Mouse (Mus musculus) midbrain, embryonic 15.5 days (tissue): ENCODE measurements at regions not wholly inside any gene's neighbourhood (a gene's known extent, or its start where the extent isn't known, plus 50 kb on each side); places are given as distances from the start of the nearest gene placed in this dataset.

Experiments used
- ATAC-seq: fragments of 200-750 bp; cut with Nextera tagmentation; replicated peaks from 2 replicates; pipeline ENCODE4 v1.8.0; 2017; ENCODE audit warnings: moderate TSS enrichment
- H3K27ac ChIP-seq: fragments of 300-500 bp; sonication (generic); 2 replicates; pipeline ENCODE4 v1.5.1; 2015; ENCODE audit warnings: mild to moderate bottlenecking, inconsistent platforms
- H3K27me3 ChIP-seq: fragments of 300-500 bp; sonication (generic); replicated peaks from 2 replicates; pipeline ENCODE4 v1.6.1; 2015; ENCODE audit warnings: inconsistent platforms
- H3K36me3 ChIP-seq: fragments of 300-500 bp; sonication (generic); replicated peaks from 2 replicates; pipeline ENCODE4 v1.6.1; 2015; ENCODE audit warnings: inconsistent platforms
- H3K4me1 ChIP-seq: fragments of 300-500 bp; sonication (generic); 2 replicates; pipeline ENCODE4 v1.6.1; 2015; ENCODE audit warnings: inconsistent platforms
- H3K4me2 ChIP-seq: fragments of 300-500 bp; sonication (generic); 2 replicates; pipeline ENCODE4 v1.6.1; 2015; ENCODE audit warnings: inconsistent platforms, mild to moderate bottlenecking, moderate library complexity
- H3K4me3 ChIP-seq: fragments of 300-500 bp; sonication (generic); 2 replicates; pipeline ENCODE4 v1.5.1; 2015; ENCODE audit warnings: mild to moderate bottlenecking, inconsistent platforms
- H3K9ac ChIP-seq: fragments of 300-500 bp; sonication (generic); 2 replicates; pipeline ENCODE4 v1.6.1; 2015; ENCODE audit warnings: mild to moderate bottlenecking, inconsistent platforms
- H3K9me3 ChIP-seq: fragments of 300-500 bp; sonication (generic); 2 replicates; pipeline ENCODE4 v1.6.1; 2016; ENCODE audit warnings: inconsistent platforms
- WGBS: fragments of 180-500 bp; shearing (Covaris S2); methylation state at CpG from one replicate; pipeline ENCODE4 v1.1.7; 2015; ENCODE audit warnings: mixed read lengths; 5-methylcytosine and 5-hydroxymethylcytosine counted together

- Histone ChIP-seq H3K4me2 (no peak overlapping the region), H3K36me3 (no peaks in the 10 kb centered on the region), H3K4me1 (peaks cover 3% of the 10 kb centered on the region; the same call in 1 of the 2 replicates), H3K4me3 (no peak overlapping the region), H3K9me3 (no peaks in the 10 kb centered on the region), H3K27me3 (no peaks in the 10 kb centered on the region), H3K27ac (no peak overlapping the region), H3K9ac (no peak overlapping the region)
- WGBS: 77% methylated on average over 4 of the region's 4 CpGs
- ATAC-seq: no peak
Observed at GRCm38 (mm10) chr14:100792094-100792493, 408.0 kb downstream of the Prr30 start.

DNA sequence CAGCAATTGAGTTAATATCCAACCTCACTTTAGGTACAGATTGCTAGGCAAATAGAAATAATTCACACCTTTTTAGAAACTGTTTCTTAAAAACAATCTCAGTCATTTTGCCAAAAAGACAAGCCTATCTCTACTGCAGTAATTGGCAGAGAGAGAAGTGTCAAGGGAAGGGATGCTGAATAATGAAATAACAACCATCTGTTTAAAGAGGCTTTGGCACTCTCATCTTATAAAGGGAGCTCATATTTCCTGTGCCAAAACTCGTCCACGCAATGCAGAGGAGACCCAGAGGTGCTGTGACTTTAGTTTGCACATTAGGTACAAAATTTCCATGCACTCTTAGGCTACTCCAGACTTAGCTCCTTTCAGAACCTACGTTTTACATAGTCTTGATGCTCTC, 418.2 kb downstream of the Prr30 start:
- no peaks in the 10 kb centered on the region for H3K27me3 ChIP-seq
- ATAC-seq: no peak

DNA sequence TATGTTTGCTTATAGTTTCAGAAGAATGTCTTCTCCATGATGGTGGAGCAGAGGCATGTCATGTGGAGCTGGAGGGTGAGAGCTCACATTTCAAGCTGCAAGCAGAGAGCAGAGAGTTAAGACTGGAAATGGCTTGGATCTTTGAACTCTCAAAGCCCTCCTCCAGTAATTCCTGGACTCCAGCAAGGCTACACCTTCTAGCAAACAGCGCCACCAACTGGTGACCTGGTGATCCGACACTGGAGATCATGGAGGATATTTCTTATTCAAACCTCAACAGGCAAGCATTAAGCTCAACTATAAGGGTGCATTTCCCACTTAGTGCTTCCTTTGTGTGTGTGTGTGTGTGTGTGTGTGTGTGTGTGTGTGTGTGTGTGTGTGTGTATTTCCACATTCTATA, 446.2 kb downstream of the Prr30 start:
- H3K9ac ChIP-seq: no peak overlapping the region
- peaks cover 19% of the 10 kb centered on the region for H3K4me1 ChIP-seq
- no peak overlapping the region for H3K27ac ChIP-seq
- H3K36me3 ChIP-seq: no peaks in the 10 kb centered on the region
- H3K27me3 ChIP-seq: no peaks in the 10 kb centered on the region
- H3K4me3 ChIP-seq: no peak overlapping the region
- 48% methylated on average over 2 of the region's 2 CpGs for WGBS
- H3K4me2 ChIP-seq: no peak overlapping the region
- no peaks in the 10 kb centered on the region for H3K9me3 ChIP-seq
- ATAC-seq: no peak

More for the DNA sequence above, 418.2 kb downstream of the Prr30 start:
- WGBS: 61% methylated on average over 3 of the region's 3 CpGs
- no peak overlapping the region for H3K4me3 ChIP-seq
- no peaks in the 10 kb centered on the region for H3K9me3 ChIP-seq
- H3K4me1 ChIP-seq: no peaks in the 10 kb centered on the region
- no peaks in the 10 kb centered on the region for H3K36me3 ChIP-seq
- no peak overlapping the region for H3K27ac ChIP-seq
- H3K4me2 ChIP-seq: no peak overlapping the region
- H3K9ac ChIP-seq: no peak overlapping the region

GRCm38 (mm10) chr14:100752746-100753145, 447.4 kb downstream of the Prr30 start:
- no peak overlapping the region for H3K4me3 ChIP-seq
- 87% methylated on average over 10 of the region's 10 CpGs for WGBS
- peaks cover 19% of the 10 kb centered on the region for H3K4me1 ChIP-seq
- no peak overlapping the region for H3K27ac ChIP-seq
- H3K9me3 ChIP-seq: no peaks in the 10 kb centered on the region
- no peak overlapping the region for H3K9ac ChIP-seq
- H3K36me3 ChIP-seq: no peaks in the 10 kb centered on the region
- H3K4me2 ChIP-seq: no peak overlapping the region
- no peaks in the 10 kb centered on the region for H3K27me3 ChIP-seq
- no peak for ATAC-seq

- Histone ChIP-seq H3K4me3 (peak overlapping the region; percentile 33), H3K27me3 (no peaks in the 10 kb centered on the region), H3K4me1 (peaks cover 19% of the 10 kb centered on the region), H3K9me3 (no peaks in the 10 kb centered on the region), H3K4me2 (peak overlapping the region; percentile 48), H3K9ac (peak overlapping the region; percentile 21), H3K27ac (peak overlapping the region; percentile 72), H3K36me3 (no peaks in the 10 kb centered on the region)
- peak; percentile 97 for ATAC-seq
- WGBS: 9% methylated on average over 19 of the region's 19 CpGs
Observed at GRCm38 (mm10) chr14:100749737-100750541, 450.2 kb downstream of the Prr30 start.

DNA sequence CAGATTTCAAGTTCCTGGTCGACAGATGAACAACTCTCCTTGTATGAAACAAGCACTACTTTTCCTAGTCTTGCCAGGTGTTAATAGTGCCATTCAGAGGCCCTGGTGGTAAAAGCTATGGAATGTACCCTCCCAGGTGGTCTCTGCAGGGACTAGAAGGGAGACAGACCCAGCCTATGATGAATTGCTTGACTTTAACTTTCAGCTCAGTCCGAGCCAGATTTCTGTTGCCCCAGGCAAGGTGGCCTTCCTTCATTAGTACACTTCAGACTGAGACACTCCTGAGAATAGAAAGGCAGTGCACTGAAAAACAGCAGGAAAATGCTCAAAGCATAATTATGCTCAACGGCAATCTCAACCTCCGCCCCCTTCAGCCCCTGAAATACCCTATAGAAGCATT, 450.8 kb upstream of the Klf12 start:
- no peaks in the 10 kb centered on the region for H3K9me3 ChIP-seq
- no peaks in the 10 kb centered on the region for H3K27me3 ChIP-seq
- 54% methylated on average over 4 of the region's 4 CpGs for WGBS
- no peaks in the 10 kb centered on the region for H3K4me1 ChIP-seq
- no peaks in the 10 kb centered on the region for H3K36me3 ChIP-seq
- no peak overlapping the region for H3K4me3 ChIP-seq
- ATAC-seq: no peak
- no peak overlapping the region for H3K9ac ChIP-seq
- no peak overlapping the region for H3K4me2 ChIP-seq
- H3K27ac ChIP-seq: no peak overlapping the region

- no peak overlapping the region for H3K4me3 ChIP-seq
Observed at GRCm38 (mm10) chr14:100728433-100728832, 444.0 kb upstream of the Klf12 start.

GRCm38 (mm10) chr14:100727701-100728100, 443.2 kb upstream of the Klf12 start:
- H3K27ac ChIP-seq: no peak overlapping the region
- no peak overlapping the region for H3K4me3 ChIP-seq
- H3K36me3 ChIP-seq: no peaks in the 10 kb centered on the region
- no peak for ATAC-seq
- H3K4me2 ChIP-seq: no peak overlapping the region
- no peaks in the 10 kb centered on the region for H3K27me3 ChIP-seq
- H3K4me1 ChIP-seq: no peaks in the 10 kb centered on the region
- H3K9me3 ChIP-seq: no peaks in the 10 kb centered on the region
- WGBS: 70% methylated on average over 2 of the region's 2 CpGs
- no peak overlapping the region for H3K9ac ChIP-seq

More at GRCm38 (mm10) chr14:100728433-100728832, 444.0 kb upstream of the Klf12 start:
- Histone ChIP-seq H3K27ac (no peak overlapping the region), H3K9ac (no peak overlapping the region), H3K36me3 (no peaks in the 10 kb centered on the region), H3K9me3 (no peaks in the 10 kb centered on the region), H3K27me3 (no peaks in the 10 kb centered on the region), H3K4me2 (no peak overlapping the region), H3K4me1 (no peaks in the 10 kb centered on the region)
- ATAC-seq: no peak
- WGBS: 89% methylated on average over 4 of the region's 4 CpGs

DNA sequence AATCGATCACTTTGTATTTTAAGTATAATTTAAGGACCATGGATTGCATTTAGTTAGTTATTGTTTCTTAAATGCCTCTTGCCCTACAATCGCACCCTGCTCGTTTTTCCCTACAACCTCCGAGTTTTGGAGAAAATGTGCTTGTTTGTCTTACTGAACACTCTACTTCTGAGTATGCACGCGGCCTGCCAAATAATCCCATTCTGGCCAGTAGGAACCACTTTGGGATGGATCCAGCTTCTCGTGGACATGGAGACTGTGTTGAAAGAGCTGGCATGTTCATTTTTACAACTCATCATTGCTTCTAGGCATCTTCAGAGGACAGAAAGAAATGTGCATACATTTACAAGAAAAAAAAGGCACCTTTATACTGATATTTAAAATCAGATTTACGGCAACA, 440.5 kb upstream of the Klf12 start:
- no peaks in the 10 kb centered on the region for H3K36me3 ChIP-seq
- no peak overlapping the region for H3K9ac ChIP-seq
- 83% methylated on average over 8 of the region's 8 CpGs for WGBS
- no peak for ATAC-seq
- no peaks in the 10 kb centered on the region for H3K9me3 ChIP-seq
- H3K27me3 ChIP-seq: no peaks in the 10 kb centered on the region
- no peak overlapping the region for H3K4me2 ChIP-seq
- no peak overlapping the region for H3K27ac ChIP-seq
- H3K4me1 ChIP-seq: 0 out of 2 replicates have a peak, but pooled peaks cover 4% of the 10 kb centered on the region
- no peak overlapping the region for H3K4me3 ChIP-seq

DNA sequence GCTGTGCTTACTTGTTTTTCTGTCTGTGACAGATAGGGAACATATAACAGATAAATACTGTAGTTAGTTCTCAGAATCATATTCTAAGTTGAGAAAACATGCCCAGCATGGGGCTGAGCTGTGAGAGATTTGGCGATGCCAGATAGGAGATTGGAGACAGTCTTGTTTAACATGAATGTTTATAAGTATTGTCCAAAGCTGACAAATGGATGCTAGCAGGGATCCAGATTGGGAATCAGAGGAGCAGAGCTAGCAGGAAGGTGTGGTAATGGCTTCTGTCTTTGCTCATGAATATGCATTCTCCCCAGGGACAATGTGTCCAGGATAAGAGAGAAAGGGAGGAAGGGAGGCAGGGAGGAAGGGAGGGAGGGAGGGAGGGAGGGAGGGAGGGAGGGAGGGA, 436.2 kb upstream of the Klf12 start:
- H3K4me2 ChIP-seq: no peak overlapping the region
- H3K27me3 ChIP-seq: no peaks in the 10 kb centered on the region
- H3K9ac ChIP-seq: no peak overlapping the region
- H3K4me1 ChIP-seq: 0 out of 2 replicates have a peak, but pooled peaks cover 4% of the 10 kb centered on the region
- no peak overlapping the region for H3K27ac ChIP-seq
- no peak for ATAC-seq
- 16% methylated on average over 1 of the region's 1 CpGs for WGBS
- H3K4me3 ChIP-seq: no peak overlapping the region
- no peaks in the 10 kb centered on the region for H3K9me3 ChIP-seq
- no peaks in the 10 kb centered on the region for H3K36me3 ChIP-seq

DNA sequence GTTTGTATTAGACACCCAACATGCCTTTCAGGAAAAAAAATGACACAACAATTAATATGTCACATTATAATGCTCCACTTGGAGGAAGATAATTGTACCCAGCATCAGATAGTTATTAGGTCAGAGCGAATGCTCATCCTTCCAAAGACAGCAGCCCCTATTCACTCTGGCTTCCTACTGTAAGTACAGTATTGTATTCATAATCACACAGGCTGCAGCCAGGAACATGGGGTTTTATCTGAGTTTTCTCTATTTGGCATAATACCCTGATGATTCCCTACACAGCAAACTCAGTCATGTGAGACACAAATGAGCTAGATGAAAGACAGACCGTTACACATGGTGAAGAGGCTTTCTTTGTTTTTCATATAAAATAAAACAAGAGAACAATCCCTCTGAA, 430.5 kb upstream of the Klf12 start:
- H3K4me2 ChIP-seq: no peak overlapping the region
- peaks cover 22% of the 10 kb centered on the region for H3K4me1 ChIP-seq
- H3K36me3 ChIP-seq: no peaks in the 10 kb centered on the region
- no peaks in the 10 kb centered on the region for H3K27me3 ChIP-seq
- no peak overlapping the region for H3K9ac ChIP-seq
- ATAC-seq: peak; percentile 43
- peak overlapping the region; percentile 70 for H3K27ac ChIP-seq
- no peak overlapping the region for H3K4me3 ChIP-seq
- no peaks in the 10 kb centered on the region for H3K9me3 ChIP-seq
- 42% methylated on average over 2 of the region's 2 CpGs for WGBS

DNA sequence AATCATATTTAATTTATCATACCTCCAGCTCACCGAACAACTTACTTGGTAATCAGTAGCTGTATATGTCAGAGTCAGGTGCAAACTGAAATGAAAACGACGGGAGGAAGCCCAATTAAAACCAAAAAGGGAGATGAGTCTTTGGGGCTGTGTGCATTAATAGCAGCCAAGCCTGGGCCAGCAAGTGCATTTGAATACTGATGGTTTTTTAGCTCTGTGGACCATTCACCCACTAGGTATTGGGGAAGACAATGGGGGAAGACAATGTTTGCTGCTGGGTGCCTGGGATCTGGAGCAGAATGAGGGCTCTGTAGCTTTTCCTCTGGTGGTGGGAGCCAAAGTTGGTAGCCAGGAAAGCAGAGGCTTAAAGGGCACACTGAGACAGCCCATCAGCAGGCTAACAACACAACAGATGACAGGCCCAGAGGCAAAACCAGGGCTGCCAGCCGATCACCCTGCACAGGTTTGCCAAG, 429.6 kb upstream of the Klf12 start:
- Histone ChIP-seq H3K4me1 (peaks cover 22% of the 10 kb centered on the region), H3K36me3 (no peaks in the 10 kb centered on the region), H3K27ac (peak overlapping the region; percentile 70), H3K27me3 (no peaks in the 10 kb centered on the region), H3K4me3 (no peak overlapping the region), H3K9me3 (no peaks in the 10 kb centered on the region), H3K4me2 (no peak overlapping the region), H3K9ac (no peak overlapping the region)
- peak; percentile 71 for ATAC-seq
- WGBS: 33% methylated on average over 4 of the region's 4 CpGs

DNA sequence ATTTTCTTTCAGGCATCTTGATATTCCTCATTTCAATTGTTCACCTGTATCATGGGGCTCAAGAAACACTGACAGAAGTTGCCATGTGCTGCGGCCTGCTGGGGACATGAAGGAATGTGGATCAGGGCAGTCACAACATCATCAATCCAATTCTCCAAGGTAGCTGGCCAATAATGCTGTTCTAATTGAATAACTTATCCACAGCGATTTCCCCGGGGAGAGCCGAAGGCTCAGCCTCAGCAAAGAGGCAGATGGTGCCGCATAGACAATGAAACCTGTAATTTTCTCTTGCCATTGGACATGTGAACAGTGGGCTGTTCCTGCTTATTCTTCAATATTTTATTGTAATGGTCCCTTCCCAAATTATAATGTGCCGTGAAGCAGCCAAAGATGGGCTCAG, 429.1 kb upstream of the Klf12 start:
- ATAC-seq: peak; percentile 88
- Histone ChIP-seq H3K9me3 (no peaks in the 10 kb centered on the region), H3K27me3 (no peaks in the 10 kb centered on the region), H3K4me3 (no peak overlapping the region), H3K36me3 (no peaks in the 10 kb centered on the region), H3K4me2 (no peak overlapping the region), H3K27ac (peak overlapping the region; percentile 70), H3K9ac (no peak overlapping the region), H3K4me1 (peaks cover 22% of the 10 kb centered on the region)
- 37% methylated on average over 6 of the region's 6 CpGs for WGBS
